Mouse (Mus musculus) liver, embryonic 12.5 days (tissue): ENCODE data around the gene Prpf4. TPM values are rescaled to one million over a fixed set of nuclear protein-coding genes. Genes with fewer than 3 reads are reported as not detected.

Source experiments
- ATAC-seq: fragments of 200-750 bp; cut with Nextera tagmentation; 2 replicates; pipeline ENCODE4 v1.8.0; 2017; ENCODE audit warnings: moderate number of reproducible peaks, mild to moderate bottlenecking, moderate library complexity
- H3K27ac ChIP-seq: fragments of 300-500 bp; sonication (generic); 2 replicates; pipeline ENCODE4 v1.5.1; 2016; ENCODE audit warnings: mild to moderate bottlenecking
- H3K27me3 ChIP-seq: fragments of 300-500 bp; sonication (generic); replicated peaks from 2 replicates; pipeline ENCODE4 v1.6.1; 2016; ENCODE audit warnings: mild to moderate bottlenecking, moderate library complexity
- H3K36me3 ChIP-seq: fragments of 300-500 bp; sonication (generic); 2 replicates; pipeline ENCODE4 v1.6.1; 2016; ENCODE audit warnings: mild to moderate bottlenecking, moderate library complexity
- H3K4me1 ChIP-seq: fragments of 300-500 bp; sonication (generic); 2 replicates; pipeline ENCODE4 v1.6.1; 2016
- H3K4me2 ChIP-seq: fragments of 300-500 bp; sonication (generic); 2 replicates; pipeline ENCODE4 v1.6.1; 2016; ENCODE audit warnings: mild to moderate bottlenecking, moderate library complexity
- H3K4me3 ChIP-seq: fragments of 300-500 bp; sonication (generic); 2 replicates; pipeline ENCODE4 v1.5.1; 2016; ENCODE audit warnings: mild to moderate bottlenecking, moderate library complexity
- H3K9ac ChIP-seq: fragments of 300-500 bp; sonication (generic); 2 replicates; pipeline ENCODE4 v1.6.1; 2016; ENCODE audit warnings: mild to moderate bottlenecking, moderate library complexity
- H3K9me3 ChIP-seq: fragments of 300-500 bp; sonication (generic); replicated peaks from 2 replicates; pipeline ENCODE4 v1.6.1; 2016; ENCODE audit warnings: mild to moderate bottlenecking, moderate library complexity
- WGBS: fragments of 180-500 bp; shearing (Covaris S2); methylation state at CpG from one replicate; pipeline ENCODE4 v1.1.7; 2016; ENCODE audit not compliant: insufficient replicate concordance; 5-methylcytosine and 5-hydroxymethylcytosine counted together
- polyA plus RNA-seq: library from polyadenylated mRNA; unstranded; fragments of >200 nt; fragmentation: Nextera tagmentation; extraction: Ambion mirVana; gene quantifications from 2 replicates; pipeline ENCODE4 v1.2.1, GENCODE M21; 2016

Prpf4 gene
- polyA plus RNA-seq, 1 experiment from 2014 or later, result 18.8 TPM

DNA sequence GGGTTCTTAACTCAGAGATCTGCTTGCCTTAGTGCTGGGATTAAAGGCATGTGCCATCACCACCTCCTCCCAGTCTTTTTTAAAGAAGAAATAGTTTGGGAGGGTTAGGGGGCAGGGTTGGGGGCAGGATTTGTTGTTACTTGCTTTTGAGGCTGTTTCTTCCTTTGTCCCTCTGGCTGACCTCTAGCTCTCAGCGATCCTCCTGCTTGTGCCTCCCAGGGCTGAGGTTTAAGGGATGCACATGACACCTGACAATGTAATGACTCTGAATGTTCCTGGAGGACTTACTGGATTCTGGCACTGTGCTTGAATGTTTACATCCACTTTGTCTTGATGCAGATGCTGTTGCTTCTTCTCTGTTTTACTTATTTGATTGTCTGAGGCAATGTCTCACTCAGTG, 36.2 kb upstream of the Prpf4 start:
- 46% methylated on average over 1 of the region's 1 CpGs for WGBS
- peaks cover 3% of the 10 kb centered on the region; the same call in 1 of the 2 replicates for H3K36me3 ChIP-seq
- H3K4me1 ChIP-seq, result peaks cover 79% of the 10 kb centered on the region
- H3K27ac ChIP-seq, result peak overlapping the region; percentile 46; the same call in 1 of the 2 replicates
- no peak overlapping the region for H3K4me3 ChIP-seq
- H3K9ac ChIP-seq, result no peak overlapping the region
- H3K4me2 ChIP-seq, result peak overlapping the region; percentile 28
- H3K9me3 ChIP-seq, result no peaks in the 10 kb centered on the region
- ATAC-seq, result no peak
- H3K27me3 ChIP-seq, result no peaks in the 10 kb centered on the region

DNA sequence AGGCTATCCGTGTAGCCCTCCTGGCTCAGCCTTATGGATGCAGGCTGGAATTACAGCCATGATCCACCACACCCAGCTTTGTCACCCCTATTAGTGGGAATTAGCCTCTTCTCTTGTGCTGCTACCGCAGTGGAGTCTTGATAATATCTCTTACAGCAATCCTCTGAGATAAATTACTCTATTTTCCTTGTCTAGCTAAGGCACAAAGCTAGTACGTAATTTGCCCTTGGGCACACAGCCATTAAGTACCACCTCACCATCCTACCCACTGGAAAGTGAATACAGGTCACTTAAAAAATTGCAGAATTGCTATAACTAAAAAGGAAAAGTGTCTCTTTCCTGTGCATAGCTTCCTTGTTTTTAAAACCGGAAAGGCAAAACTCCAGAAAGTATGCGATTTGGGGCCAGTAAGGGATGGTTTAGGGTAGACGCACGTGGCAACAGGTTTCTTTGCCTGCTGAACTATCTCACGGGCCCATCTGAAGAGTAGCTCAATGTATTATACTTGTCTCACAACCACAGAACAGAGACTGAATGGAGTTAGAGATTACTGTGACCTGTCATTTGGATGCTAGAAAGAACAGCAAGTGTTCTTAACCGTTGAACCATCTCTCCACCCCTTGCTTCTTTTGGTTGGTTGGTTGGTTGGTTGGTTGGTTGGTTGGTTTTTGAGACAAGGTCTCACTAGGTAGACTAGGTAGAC, 35.6 kb upstream of the Prpf4 start:
- WGBS, result 43% methylated on average over 9 of the region's 9 CpGs
- Histone ChIP-seq H3K9me3 (no peaks in the 10 kb centered on the region), H3K36me3 (peaks cover 3% of the 10 kb centered on the region; the same call in 1 of the 2 replicates), H3K4me3 (no peak overlapping the region), H3K9ac (no peak overlapping the region), H3K4me2 (peak overlapping the region; percentile 28), H3K27ac (peak overlapping the region; percentile 46), H3K27me3 (no peaks in the 10 kb centered on the region), H3K4me1 (peaks cover 75% of the 10 kb centered on the region)
- peak; percentile 34 for ATAC-seq

DNA sequence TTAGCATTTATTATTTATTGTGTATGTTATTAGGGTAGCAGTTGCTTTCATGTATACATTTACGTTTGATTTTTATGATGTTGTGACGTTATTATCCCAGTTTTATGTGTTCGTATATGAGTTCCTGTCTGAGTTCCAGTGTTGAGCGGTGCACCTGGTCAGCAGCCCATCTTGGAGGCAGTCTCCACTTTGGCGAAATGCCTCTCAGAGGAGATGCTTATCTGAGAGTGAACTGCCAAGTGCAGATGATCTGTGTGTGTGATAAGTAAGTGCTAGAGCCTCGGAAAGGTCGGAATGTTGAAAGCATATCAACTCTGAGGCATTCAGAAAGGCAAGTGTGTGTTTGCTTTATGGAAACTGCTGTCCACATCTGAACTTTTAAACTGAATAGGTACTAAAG, 34.9 kb upstream of the Prpf4 start:
- Histone ChIP-seq H3K27me3 (no peaks in the 10 kb centered on the region), H3K27ac (peak overlapping the region; percentile 46), H3K4me3 (no peak overlapping the region), H3K9me3 (no peaks in the 10 kb centered on the region), H3K9ac (no peak overlapping the region; the same call in 1 of the 2 replicates), H3K4me2 (peak overlapping the region; percentile 28), H3K36me3 (peaks cover 3% of the 10 kb centered on the region; the same call in 1 of the 2 replicates), H3K4me1 (peaks cover 75% of the 10 kb centered on the region)
- WGBS, result 72% methylated on average over 7 of the region's 7 CpGs
- ATAC-seq, result no peak

DNA sequence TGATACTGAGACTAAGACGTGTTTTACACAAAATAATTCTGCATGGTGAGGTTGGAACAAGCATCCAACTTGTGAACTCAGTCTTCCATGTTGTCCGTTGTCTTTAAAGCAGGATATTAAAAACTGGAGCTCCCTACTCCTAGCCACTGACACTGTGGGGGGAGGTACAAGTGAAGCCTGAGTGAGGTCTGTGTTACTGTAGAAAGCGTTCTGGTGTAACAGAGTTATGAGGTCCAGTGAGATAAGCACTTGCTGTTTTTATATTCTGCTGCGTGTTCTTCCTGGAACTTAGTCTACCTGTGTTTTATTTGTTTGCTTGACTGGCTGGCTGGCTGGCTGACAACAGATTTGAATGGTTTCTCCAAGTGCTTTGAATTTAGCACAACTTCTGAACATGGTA, 34.3 kb upstream of the Prpf4 start:
- H3K27ac ChIP-seq, result peak overlapping the region; percentile 41; the same call in 1 of the 2 replicates
- H3K27me3 ChIP-seq, result no peaks in the 10 kb centered on the region
- H3K9me3 ChIP-seq, result no peaks in the 10 kb centered on the region
- 42% methylated on average over 4 of the region's 4 CpGs for WGBS
- no peak overlapping the region for H3K9ac ChIP-seq
- peak overlapping the region; percentile 27 for H3K4me2 ChIP-seq
- H3K36me3 ChIP-seq, result peaks cover 3% of the 10 kb centered on the region; the same call in 1 of the 2 replicates
- peaks cover 75% of the 10 kb centered on the region for H3K4me1 ChIP-seq
- ATAC-seq, result peak; percentile 70
- no peak overlapping the region for H3K4me3 ChIP-seq

DNA sequence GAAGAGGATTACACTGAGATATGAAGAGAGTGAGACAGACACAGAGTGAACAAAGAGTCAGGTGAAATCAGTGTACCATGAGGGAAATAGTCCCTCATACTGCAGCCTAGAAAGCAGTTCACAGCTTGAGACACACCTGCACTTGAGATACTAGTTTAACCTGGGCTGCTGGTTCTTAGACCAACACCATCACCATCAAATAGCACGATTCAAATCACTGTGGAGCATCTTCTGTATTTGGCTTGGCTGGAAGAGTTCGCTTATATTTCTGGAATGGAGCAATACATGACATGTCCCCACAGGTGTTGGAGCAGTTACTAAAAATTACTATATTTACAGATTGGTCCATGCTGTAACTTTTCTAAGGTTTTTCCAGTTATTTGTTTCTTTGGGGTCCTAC, 32.5 kb upstream of the Prpf4 start:
- no peak overlapping the region for H3K4me3 ChIP-seq
- no peak overlapping the region for H3K27ac ChIP-seq
- no peak overlapping the region for H3K9ac ChIP-seq
- no peaks in the 10 kb centered on the region for H3K9me3 ChIP-seq
- WGBS, result 66% methylated on average over 2 of the region's 2 CpGs
- H3K4me2 ChIP-seq, result no peak overlapping the region
- peaks cover 3% of the 10 kb centered on the region; the same call in 1 of the 2 replicates for H3K36me3 ChIP-seq
- H3K27me3 ChIP-seq, result no peaks in the 10 kb centered on the region
- ATAC-seq, result no peak
- peaks cover 60% of the 10 kb centered on the region for H3K4me1 ChIP-seq

DNA sequence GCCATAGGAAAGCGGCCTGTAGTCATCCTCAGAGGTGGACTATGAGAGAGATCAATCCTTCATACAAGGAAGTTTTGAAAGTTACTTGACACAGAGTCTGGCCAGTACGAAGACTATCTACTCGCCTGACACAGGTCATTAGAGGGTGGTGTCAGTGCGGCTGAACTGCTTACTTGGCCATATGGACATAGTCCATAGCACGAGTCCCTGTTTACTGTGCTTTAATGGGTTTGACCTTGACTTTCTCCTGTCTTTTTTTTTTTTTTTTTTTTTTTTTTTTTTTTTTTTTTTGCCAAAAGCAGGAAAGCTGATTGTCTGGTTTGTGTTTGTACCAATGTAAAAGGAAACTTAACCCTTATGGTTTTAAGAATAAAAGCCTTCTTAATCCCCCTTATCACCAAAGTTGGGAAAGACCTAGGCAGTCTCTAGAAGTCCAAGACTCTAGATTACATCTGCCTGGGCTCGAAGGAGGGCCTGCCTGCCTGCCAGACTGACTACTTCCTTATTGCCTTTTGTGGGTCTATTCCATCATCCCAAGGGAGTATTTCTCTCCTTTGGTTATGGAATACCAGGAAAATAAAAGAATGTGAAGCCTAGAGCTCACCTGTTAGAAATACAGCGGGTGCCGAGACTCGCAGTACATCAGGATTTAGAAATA, 28.7 kb upstream of the Prpf4 start:
- no peak overlapping the region for H3K9ac ChIP-seq
- H3K36me3 ChIP-seq, result peaks cover 3% of the 10 kb centered on the region; the same call in 1 of the 2 replicates
- no peak overlapping the region for H3K4me2 ChIP-seq
- H3K4me3 ChIP-seq, result no peak overlapping the region
- H3K27me3 ChIP-seq, result no peaks in the 10 kb centered on the region
- H3K4me1 ChIP-seq, result peaks cover 37% of the 10 kb centered on the region
- no peak overlapping the region for H3K27ac ChIP-seq
- H3K9me3 ChIP-seq, result no peaks in the 10 kb centered on the region
- WGBS, result 70% methylated on average over 9 of the region's 9 CpGs
- ATAC-seq, result no peak

DNA sequence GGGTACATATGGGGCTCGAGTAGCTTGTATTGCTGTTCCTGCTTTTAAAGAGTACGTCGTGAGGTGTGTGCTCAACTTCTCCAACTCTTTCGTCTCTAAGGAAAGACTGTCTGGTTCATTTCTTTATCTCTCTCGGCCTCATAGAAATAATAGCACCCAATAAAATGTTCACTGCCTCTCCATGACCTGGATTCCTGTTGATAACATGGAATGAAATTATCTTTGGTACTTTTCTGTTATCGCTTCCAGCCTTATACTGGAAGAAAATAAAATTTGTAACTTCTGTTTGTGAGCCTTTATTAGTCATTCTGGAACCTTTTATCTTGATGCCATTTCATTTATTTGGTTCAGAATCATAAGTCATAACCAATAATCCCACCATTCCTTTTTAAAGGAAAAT, 25.4 kb upstream of the Prpf4 start:
- Histone ChIP-seq H3K4me3 (no peak overlapping the region), H3K9ac (no peak overlapping the region), H3K9me3 (no peaks in the 10 kb centered on the region), H3K27me3 (no peaks in the 10 kb centered on the region), H3K4me2 (no peak overlapping the region), H3K27ac (no peak overlapping the region), H3K4me1 (peaks cover 27% of the 10 kb centered on the region), H3K36me3 (peaks cover 28% of the 10 kb centered on the region)
- WGBS, result 66% methylated on average over 6 of the region's 6 CpGs
- ATAC-seq, result no peak

DNA sequence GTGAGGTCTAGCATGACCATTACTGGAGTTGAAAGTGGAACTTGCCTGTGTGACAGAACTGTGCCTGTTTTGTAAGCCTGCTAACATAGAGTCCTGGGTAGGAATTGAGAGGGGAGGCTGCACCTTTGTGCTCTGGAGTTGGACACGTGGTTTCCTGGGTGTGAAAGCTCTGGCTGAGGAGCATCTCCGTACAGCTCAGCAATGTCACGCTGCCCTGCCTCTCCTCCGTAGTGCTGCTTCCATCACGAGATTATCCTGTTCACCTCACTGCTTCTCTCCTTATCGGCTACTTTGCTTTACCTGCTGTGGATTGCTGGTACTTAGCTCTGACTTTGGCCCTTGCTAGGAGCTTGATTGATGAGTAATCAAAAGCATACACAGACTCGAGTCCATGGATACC, 24.8 kb upstream of the Prpf4 start:
- Histone ChIP-seq H3K9me3 (no peaks in the 10 kb centered on the region), H3K4me2 (peak overlapping the region; percentile 7; the same call in 1 of the 2 replicates), H3K4me3 (no peak overlapping the region), H3K27me3 (no peaks in the 10 kb centered on the region), H3K9ac (no peak overlapping the region), H3K27ac (0 out of 2 replicates have a peak overlapping the region, but pooled peaks have one; percentile 31), H3K36me3 (peaks cover 33% of the 10 kb centered on the region), H3K4me1 (peaks cover 21% of the 10 kb centered on the region)
- ATAC-seq, result peak; percentile 56
- WGBS, result 62% methylated on average over 7 of the region's 7 CpGs

DNA sequence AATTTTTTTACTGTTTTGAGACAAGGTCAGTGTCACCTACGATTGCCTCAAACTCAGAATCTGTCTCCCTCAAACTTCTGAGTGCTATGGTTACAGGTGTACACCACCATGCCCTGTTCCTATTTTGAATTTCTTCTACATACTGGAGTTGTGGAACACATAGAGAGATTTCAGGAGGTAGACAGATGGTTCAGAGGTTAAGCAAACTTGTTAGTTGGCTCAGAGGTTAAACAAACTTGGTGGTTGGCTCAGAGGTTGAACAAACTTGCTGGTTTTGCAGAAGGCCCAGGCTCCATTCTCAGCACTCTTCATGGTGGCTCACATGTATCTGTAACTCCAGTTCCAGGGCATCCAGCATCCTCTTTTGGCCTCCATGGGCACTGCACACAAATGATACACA, 24.4 kb upstream of the Prpf4 start:
- no peaks in the 10 kb centered on the region for H3K27me3 ChIP-seq
- no peak overlapping the region for H3K9ac ChIP-seq
- no peaks in the 10 kb centered on the region for H3K9me3 ChIP-seq
- H3K4me1 ChIP-seq, result peaks cover 17% of the 10 kb centered on the region
- H3K36me3 ChIP-seq, result peaks cover 37% of the 10 kb centered on the region
- ATAC-seq, result peak; percentile 53
- no peak overlapping the region for H3K27ac ChIP-seq
- no peak overlapping the region for H3K4me3 ChIP-seq
- H3K4me2 ChIP-seq, result no peak overlapping the region
- 82% methylated on average over 1 of the region's 1 CpGs for WGBS

DNA sequence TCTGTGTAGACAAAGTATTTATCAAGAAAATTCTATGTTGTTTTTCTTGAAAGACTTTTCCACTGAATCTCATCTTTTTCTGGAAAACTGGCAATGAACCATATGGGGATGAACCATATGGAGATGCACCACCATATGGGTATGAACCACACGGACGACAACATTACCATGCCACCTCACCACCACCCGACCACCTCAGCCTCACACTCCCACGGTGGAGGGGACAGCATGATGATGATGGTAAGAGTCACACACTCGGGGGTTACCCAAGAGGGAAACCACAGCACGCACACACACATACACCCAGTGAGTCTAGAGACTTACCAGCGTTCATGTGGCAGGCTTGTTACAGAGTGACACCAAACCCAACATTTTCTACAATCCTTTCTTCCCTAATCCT, 23.2 kb upstream of the Prpf4 start:
- WGBS, result 80% methylated on average over 7 of the region's 7 CpGs
- Histone ChIP-seq H3K4me1 (peaks cover 25% of the 10 kb centered on the region), H3K9ac (no peak overlapping the region), H3K27ac (no peak overlapping the region), H3K4me3 (no peak overlapping the region), H3K27me3 (no peaks in the 10 kb centered on the region), H3K36me3 (peaks cover 50% of the 10 kb centered on the region), H3K4me2 (no peak overlapping the region), H3K9me3 (no peaks in the 10 kb centered on the region)
- no peak for ATAC-seq

DNA sequence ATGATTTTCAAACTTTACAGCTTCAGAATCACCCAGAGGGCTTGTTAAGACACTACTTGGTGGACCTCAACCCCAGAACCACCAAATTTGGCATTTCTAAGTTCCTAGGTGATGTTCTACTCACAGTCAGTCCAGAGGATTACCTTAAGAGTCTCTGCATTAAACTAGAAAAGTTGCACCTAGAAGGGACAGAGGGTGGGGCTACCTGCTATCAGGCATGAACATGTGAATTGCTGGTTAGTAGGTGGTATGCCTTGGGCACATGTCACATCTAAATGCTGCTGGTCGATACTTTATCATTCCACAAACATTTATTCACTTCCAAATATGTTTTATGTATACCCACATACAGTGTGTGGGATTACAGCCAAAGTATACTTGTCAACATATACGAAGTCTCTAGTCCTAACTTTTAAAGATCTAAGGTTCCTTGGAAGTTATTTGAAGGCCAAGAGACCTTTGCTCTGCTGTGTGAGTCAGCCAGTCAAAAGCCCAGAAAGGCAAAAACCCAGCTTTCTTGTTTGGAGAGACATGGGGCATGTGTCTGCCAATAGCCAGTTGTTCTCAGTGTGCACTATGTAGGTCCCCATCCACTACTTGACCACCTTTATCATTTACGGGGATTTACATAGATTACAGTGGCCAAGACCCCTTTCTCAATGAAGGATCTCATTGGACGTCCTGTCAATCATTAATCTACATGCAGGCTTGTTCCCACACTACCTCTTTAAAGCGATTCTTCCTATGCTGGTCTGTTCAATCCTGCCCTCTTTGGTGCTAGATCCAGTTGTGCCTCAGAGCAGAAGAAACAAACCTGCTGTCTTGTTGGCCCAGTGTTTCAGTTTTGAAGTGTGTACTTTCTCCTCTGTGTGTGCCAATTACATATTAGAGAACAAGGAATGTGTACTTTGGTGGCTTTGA, 18.7 kb upstream of the Prpf4 start:
- no peak overlapping the region for H3K4me3 ChIP-seq
- no peaks in the 10 kb centered on the region for H3K27me3 ChIP-seq
- H3K9me3 ChIP-seq, result no peaks in the 10 kb centered on the region
- ATAC-seq, result peak; percentile 59
- no peak overlapping the region for H3K27ac ChIP-seq
- H3K36me3 ChIP-seq, result peaks cover 83% of the 10 kb centered on the region
- H3K9ac ChIP-seq, result no peak overlapping the region
- 62% methylated on average over 5 of the region's 5 CpGs for WGBS
- H3K4me2 ChIP-seq, result no peak overlapping the region
- H3K4me1 ChIP-seq, result peaks cover 14% of the 10 kb centered on the region
